Mouse (Mus musculus): ENCODE results near the gene Eprs. TPM values are rescaled to one million over a fixed set of nuclear protein-coding genes. Genes with fewer than 3 reads are reported as not detected.

Eprs gene
- total RNA-seq, 2 experiments from 2014 or later, result 90.9 to 96.5 TPM

- no peak for DNase-seq (ENCODE audit: low spot score in 2 of 2)
These were observed 6.6 kb upstream of the Eprs start for GRCm38 (mm10) chr1:185356246-185356645.

- DNase-seq (ENCODE audit: low spot score in 2 of 2), result no peak
These were observed 4.6 kb upstream of the Eprs start for GRCm38 (mm10) chr1:185358211-185358610.

- DNase-seq (ENCODE audit: low spot score in 2 of 2), result peak; percentile 38 to 39
These were observed 810 bp downstream of the Eprs start for GRCm38 (mm10) chr1:185363526-185364182.

GRCm38 (mm10) chr1:185364183-185364540, 1.3 kb downstream of the Eprs start:
- DNase-seq (ENCODE audit: low spot score in 2 of 2), result no peak

- no peak for DNase-seq (ENCODE audit: low spot score in 2 of 2)
These were observed 4.5 kb downstream of the Eprs start for GRCm38 (mm10) chr1:185367383-185367782.

GRCm38 (mm10) chr1:185369979-185370378, 7.1 kb downstream of the Eprs start:
- no peak for DNase-seq (ENCODE audit: low spot score in 2 of 2)

- no peak for DNase-seq (ENCODE audit: low spot score in 2 of 2)
These were observed 13.5 kb downstream of the Eprs start for GRCm38 (mm10) chr1:185376390-185376789.

GRCm38 (mm10) chr1:185377429-185377828, 14.6 kb downstream of the Eprs start:
- DNase-seq (ENCODE audit: low spot score in 2 of 2), result no peak

- no peak for DNase-seq (ENCODE audit: low spot score in 2 of 2)
These were observed 38.8 kb downstream of the Eprs start for GRCm38 (mm10) chr1:185401615-185402014.

- peak; percentile 30 to 39 for DNase-seq (ENCODE audit: low spot score in 2 of 2)
These were observed 41.2 kb downstream of the Eprs start for GRCm38 (mm10) chr1:185404021-185404420.

- no peak for DNase-seq (ENCODE audit: low spot score in 2 of 2)
These were observed 43.1 kb downstream of the Eprs start for GRCm38 (mm10) chr1:185405921-185406320.

- peak in 1 of 2 experiments; percentile 26 for DNase-seq (ENCODE audit: low spot score in 2 of 2)
These were observed 47.0 kb downstream of the Eprs start for GRCm38 (mm10) chr1:185409831-185410230.

- DNase-seq (ENCODE audit: low spot score in 2 of 2), result no peak
These were observed 55.2 kb downstream of the Eprs start for GRCm38 (mm10) chr1:185418011-185418410.

- no peak for DNase-seq (ENCODE audit: low spot score in 2 of 2)
These were observed 57.0 kb downstream of the Eprs start for GRCm38 (mm10) chr1:185419805-185420204.

GRCm38 (mm10) chr1:185420776-185421175, 57.9 kb downstream of the Eprs start:
- DNase-seq (ENCODE audit: low spot score in 2 of 2), result no peak

GRCm38 (mm10) chr1:185426583-185426982, 63.7 kb downstream of the Eprs start:
- DNase-seq (ENCODE audit: low spot score in 2 of 2), result no peak

GRCm38 (mm10) chr1:185430488-185430887, 67.6 kb downstream of the Eprs start:
- no peak for DNase-seq (ENCODE audit: low spot score in 2 of 2)

- DNase-seq (ENCODE audit: low spot score in 2 of 2), result no peak
These were observed 68.6 kb downstream of the Eprs start for GRCm38 (mm10) chr1:185431245-185431997.

GRCm38 (mm10) chr1:185431998-185432317, 69.1 kb downstream of the Eprs start:
- DNase-seq (ENCODE audit: low spot score in 2 of 2), result no peak

GRCm38 (mm10) chr1:185433112-185433511, 70.3 kb downstream of the Eprs start:
- no peak for DNase-seq (ENCODE audit: low spot score in 2 of 2)

GRCm38 (mm10) chr1:185438841-185439580, 76.2 kb downstream of the Eprs start:
- DNase-seq (ENCODE audit: low spot score in 2 of 2), result peak; percentile 83 to 85
